Comparison of ENCODE assay signal across 37 mouse cellular contexts in genomic region chr7:79159406-79159805, GRCm38 (mm10). TPM values are rescaled to one million over a fixed set of nuclear protein-coding genes. Genes with fewer than 3 reads are reported as not detected.
"Had no signal": no experiment of that assay in that cellular context is flagged by ENCODE, and none has a peak within 500 bp of the region (broad histone marks: within the 10 kb centered on the region; RNA-seq: fewer than 3 reads in every experiment).

No protein-coding gene starts in this region.

- H3K4me2 ChIP-seq: limb, embryonic 12.5 days; limb, embryonic 13.5 days; limb, embryonic 15.5 days; liver, embryonic 11.5 days; liver, embryonic 12.5 days; liver, embryonic 13.5 days; liver, embryonic 15.5 days; lung, embryonic 14.5 days; lung, embryonic 15.5 days; midbrain, embryonic 11.5 days; midbrain, embryonic 12.5 days; midbrain, embryonic 13.5 days; midbrain, embryonic 15.5 days; neural tube, embryonic 12.5 days; neural tube, embryonic 13.5 days had no signal

- DNase-seq: liver; liver, embryonic 13.5 days; liver, postnatal 0 days; lung, adult 18-20 months; lung, adult 2 months; lung, embryonic 14.5 days; lung, postnatal 10 days; lung, postnatal 14 days; lung, postnatal 36 days; lung, postnatal 4 days; midbrain, embryonic 14.5 days had no signal

- H3K4me3 ChIP-seq: left cerebral cortex, adult 2 months; limb, embryonic 10.5 days; limb, embryonic 12.5 days; limb, embryonic 13.5 days; limb, embryonic 15.5 days; liver, embryonic 12.5 days; liver, embryonic 13.5 days; liver, embryonic 15.5 days; lung, embryonic 15.5 days; megakaryocyte, embryonic 14.5 days; midbrain, embryonic 12.5 days; midbrain, embryonic 13.5 days; midbrain, embryonic 15.5 days; myocyte; neural tube, embryonic 12.5 days; neural tube, embryonic 13.5 days had no signal

- H3K9me3 ChIP-seq: limb, embryonic 10.5 days; limb, embryonic 13.5 days; limb, embryonic 15.5 days; liver, embryonic 12.5 days; liver, embryonic 13.5 days; liver, embryonic 15.5 days; lung, embryonic 15.5 days; midbrain, embryonic 13.5 days; midbrain, embryonic 15.5 days; neural tube, embryonic 12.5 days; neural tube, embryonic 13.5 days had no signal

- H3K9ac ChIP-seq: limb, embryonic 12.5 days; limb, embryonic 13.5 days; limb, embryonic 15.5 days; liver, embryonic 12.5 days; liver, embryonic 13.5 days; liver, embryonic 14.5 days; liver, embryonic 15.5 days; liver, postnatal 0 days; lung, embryonic 14.5 days; lung, embryonic 15.5 days; midbrain, embryonic 12.5 days; midbrain, embryonic 13.5 days; midbrain, embryonic 15.5 days; neural tube, embryonic 12.5 days; neural tube, embryonic 13.5 days had no signal

- H3K36me3 ChIP-seq: limb, embryonic 10.5 days; limb, embryonic 12.5 days; limb, embryonic 13.5 days; limb, embryonic 15.5 days; liver, embryonic 12.5 days; liver, embryonic 13.5 days; liver, embryonic 15.5 days; lung, embryonic 15.5 days; midbrain, embryonic 12.5 days; midbrain, embryonic 13.5 days; midbrain, embryonic 15.5 days; neural tube, embryonic 12.5 days; neural tube, embryonic 13.5 days had no signal

- H3K4me1 ChIP-seq: limb, embryonic 10.5 days; limb, embryonic 12.5 days; limb, embryonic 13.5 days; limb, embryonic 15.5 days; liver, embryonic 12.5 days; liver, embryonic 13.5 days; liver, embryonic 15.5 days; lung, embryonic 15.5 days; megakaryocyte, embryonic 14.5 days; midbrain, embryonic 12.5 days; midbrain, embryonic 13.5 days; midbrain, embryonic 15.5 days; neural tube, embryonic 12.5 days; neural tube, embryonic 13.5 days had no signal

- H3K27me3 ChIP-seq: limb, embryonic 12.5 days; limb, embryonic 13.5 days; limb, embryonic 15.5 days; liver, embryonic 12.5 days; liver, embryonic 13.5 days; liver, embryonic 15.5 days; lung, embryonic 15.5 days; midbrain, embryonic 12.5 days; midbrain, embryonic 13.5 days; midbrain, embryonic 15.5 days; neural tube, embryonic 12.5 days; neural tube, embryonic 13.5 days had no signal

- H3K27ac ChIP-seq: left cerebral cortex, adult 2 months; limb, embryonic 10.5 days; limb, embryonic 12.5 days; limb, embryonic 13.5 days; limb, embryonic 15.5 days; liver, embryonic 12.5 days; liver, embryonic 13.5 days; liver, embryonic 14.5 days; liver, embryonic 15.5 days; lung, embryonic 15.5 days; macrophage; midbrain, embryonic 12.5 days; midbrain, embryonic 13.5 days; midbrain, embryonic 15.5 days; neural tube, embryonic 12.5 days; neural tube, embryonic 13.5 days had no signal

- ATAC-seq: liver, embryonic 12.5 days; liver, postnatal 0 days; lung, postnatal 0 days; midbrain, embryonic 13.5 days; midbrain, embryonic 15.5 days; midbrain, embryonic 16.5 days had no signal

RNA-seq across cellular contexts. Expression of gene Hapln3, which starts 28.6 kb away (rescaled TPM):
- total RNA-seq: liver, adult 2 months; megakaryocyte progenitor cell, adult 5-6 weeks; megakaryocyte, adult 5-6 weeks; megakaryocyte-erythroid progenitor cell, adult 5-6 weeks; monocyte, adult 5-6 weeks had no signal
- polyA plus RNA-seq: liver, postnatal 0 days; macrophage had no signal
